Mouse (Mus musculus) cerebellum, adult 9-11 months (tissue): ENCODE data around the gene Spindoc.

Experiments
- DNase-seq: peaks from one replicate; pipeline ENCODE4 v3.0.0; 2022

Gene Spindoc

GRCm38 (mm10) chr19:7382903-7383865 lies at the start of gene Spindoc:
Gene Spindoc (minus strand): TSS chr19:7382994.
- DNase-seq: peak; percentile 97

- DNase-seq: no peak
These were observed 42.6 kb upstream of the Spindoc start for GRCm38 (mm10) chr19:7425398-7425775.

- peak; percentile 18 for DNase-seq
These were observed 42.0 kb upstream of the Spindoc start for GRCm38 (mm10) chr19:7424590-7425397.

DNA sequence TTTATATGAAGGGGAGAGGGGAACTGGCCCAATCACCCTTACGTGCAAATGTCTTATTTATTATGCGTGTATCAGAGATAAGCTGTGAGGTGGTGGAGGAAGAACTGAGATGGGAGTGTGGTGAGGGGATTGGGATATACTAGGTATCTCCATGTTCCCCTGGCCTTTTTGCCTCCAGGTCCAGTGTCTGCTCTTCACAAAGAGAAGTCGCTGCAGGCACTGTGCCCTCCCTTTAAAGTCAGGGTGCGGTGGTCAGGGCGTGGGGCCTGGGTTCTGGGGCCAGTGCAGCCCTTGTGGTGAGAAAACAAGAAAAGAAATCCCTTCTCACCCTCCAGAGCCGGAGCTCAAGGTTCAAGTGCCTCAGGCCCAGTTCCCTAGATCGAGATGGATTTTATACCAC lies 41.3 kb upstream of the Spindoc start:
- peak; percentile 35 for DNase-seq

- DNase-seq: no peak
These were observed 40.8 kb upstream of the Spindoc start for GRCm38 (mm10) chr19:7423656-7424030.

DNA sequence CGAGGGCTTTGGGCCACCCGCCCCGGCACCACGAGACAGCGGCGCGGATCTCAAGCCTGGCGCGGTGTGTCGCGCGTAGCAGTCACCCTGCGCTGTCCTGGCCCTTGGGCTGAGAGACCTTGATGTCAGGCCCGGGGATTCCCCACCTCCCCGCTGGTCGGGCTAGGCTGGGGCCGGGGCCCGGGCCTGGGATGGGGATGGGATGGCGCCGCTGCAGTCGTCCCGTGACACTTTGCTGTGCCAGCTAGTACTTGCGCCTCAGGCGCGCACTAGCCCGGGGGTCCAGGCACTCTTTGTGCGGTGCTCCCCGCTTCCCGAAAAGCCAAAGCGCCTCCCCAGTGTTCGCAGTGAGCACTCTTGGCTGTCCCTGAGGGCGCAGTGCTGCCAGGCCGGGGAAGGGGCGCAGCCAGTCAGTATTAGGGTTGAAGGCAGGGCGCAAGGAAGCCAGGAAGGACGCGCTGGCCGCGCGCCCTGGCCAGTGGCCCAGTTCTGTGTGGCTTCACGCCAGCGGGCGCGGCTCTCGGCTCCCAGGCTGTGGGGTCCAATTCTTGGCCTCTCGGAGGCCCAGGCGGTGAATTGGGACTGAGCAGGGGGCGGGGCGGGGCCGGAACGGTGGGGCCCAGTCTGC lies 40.3 kb upstream of the Spindoc start:
- peak; percentile 83 for DNase-seq

DNA sequence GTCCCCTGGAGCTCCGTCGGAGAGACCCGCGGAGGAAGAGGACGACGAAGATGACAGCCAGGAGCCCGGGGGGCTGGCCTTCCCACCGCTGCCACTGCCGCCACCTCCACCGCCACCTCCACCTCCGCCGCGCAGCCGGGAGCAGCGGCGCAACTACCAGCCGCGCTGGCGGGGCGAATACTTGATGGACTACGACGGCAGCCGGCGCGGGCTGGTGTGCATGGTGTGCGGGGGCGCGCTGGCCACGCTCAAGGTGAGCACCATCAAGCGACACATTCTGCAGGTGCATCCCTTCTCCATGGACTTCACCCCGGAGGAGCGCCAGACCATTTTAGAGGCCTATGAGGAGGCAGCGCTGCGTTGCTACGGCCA lies 39.8 kb upstream of the Spindoc start:
- DNase-seq: no peak

GRCm38 (mm10) chr19:7421602-7422591 lies 39.1 kb upstream of the Spindoc start:
- DNase-seq: peak; percentile 81

GRCm38 (mm10) chr19:7420841-7421601 lies 38.2 kb upstream of the Spindoc start:
- no peak for DNase-seq

GRCm38 (mm10) chr19:7420108-7420507 lies 37.3 kb upstream of the Spindoc start:
- peak; percentile 43 for DNase-seq

DNA sequence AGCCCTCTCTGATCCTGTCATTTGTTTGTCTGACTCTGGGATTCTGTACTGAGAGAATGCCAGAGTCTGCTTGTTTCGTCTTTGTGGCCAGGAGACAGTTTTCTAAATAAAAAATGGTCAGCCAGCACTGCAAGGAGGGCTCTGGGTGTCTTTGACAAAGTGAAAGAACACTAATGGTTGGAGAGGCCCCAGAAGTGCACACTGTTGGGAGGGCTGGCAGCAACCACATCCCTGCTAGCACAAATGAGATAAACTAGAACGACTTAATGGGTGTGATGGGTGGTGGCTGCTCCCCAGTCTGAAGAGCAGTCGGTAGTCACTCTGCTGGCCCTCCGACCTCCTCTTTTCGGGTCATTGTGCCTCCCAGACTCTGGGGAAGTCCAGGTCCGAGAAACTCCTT lies 36.3 kb upstream of the Spindoc start:
- DNase-seq: peak; percentile 26

DNA sequence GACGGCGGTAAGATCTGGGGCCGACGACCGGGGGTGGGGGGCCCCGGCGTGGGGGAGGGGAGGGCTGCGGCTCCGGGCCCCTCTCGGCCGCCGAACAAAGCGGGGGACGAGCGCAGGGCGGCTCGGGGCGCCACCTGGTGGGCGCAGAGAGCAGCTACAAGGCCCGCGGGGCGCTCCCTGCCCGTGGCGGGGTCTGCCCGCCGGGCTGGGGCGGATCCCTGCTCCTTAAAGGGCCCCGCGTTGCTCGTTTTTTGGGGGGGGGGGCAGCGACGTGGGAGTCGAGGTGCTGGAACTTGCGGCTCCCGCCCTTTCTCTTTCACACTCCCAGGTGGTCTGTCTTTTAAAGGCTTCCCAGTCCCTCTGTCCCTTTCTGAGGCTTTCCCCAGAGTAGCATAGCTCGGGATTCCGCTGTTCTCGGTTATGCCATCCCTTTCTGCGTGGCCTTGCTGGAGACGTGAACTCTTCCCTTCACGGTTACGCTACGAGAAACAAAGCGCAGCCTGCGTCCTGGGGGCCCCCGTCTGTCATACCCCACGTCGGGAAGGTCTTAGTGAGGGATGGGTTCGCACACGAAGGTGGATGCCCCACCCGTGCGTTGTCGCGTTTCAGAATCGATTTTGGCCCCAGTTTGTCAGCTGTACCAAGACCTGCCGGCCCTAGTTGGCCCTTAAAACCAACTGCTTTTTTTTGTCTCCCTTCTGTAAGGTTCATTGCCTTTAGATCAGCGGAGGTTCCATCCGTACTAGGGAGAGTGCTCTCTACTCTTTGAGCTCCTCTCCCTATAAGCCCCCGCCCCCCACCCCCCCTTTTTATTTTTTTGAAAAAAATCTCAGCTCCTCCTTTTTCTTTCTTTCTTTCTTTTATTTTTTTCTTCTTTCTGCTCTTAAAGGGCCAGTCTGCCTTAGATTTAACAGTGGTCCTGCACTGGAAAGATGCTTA lies 35.4 kb upstream of the Spindoc start:
- DNase-seq: peak; percentile 76

GRCm38 (mm10) chr19:7416834-7417735 lies 34.3 kb upstream of the Spindoc start, which contains the start of gene 2700081O15Rik:
Gene 2700081O15Rik (plus strand): TSS chr19:7417625.
- DNase-seq: peak; percentile 70

GRCm38 (mm10) chr19:7415916-7416833 lies 33.4 kb upstream of the Spindoc start:
- peak; percentile 46 for DNase-seq

DNA sequence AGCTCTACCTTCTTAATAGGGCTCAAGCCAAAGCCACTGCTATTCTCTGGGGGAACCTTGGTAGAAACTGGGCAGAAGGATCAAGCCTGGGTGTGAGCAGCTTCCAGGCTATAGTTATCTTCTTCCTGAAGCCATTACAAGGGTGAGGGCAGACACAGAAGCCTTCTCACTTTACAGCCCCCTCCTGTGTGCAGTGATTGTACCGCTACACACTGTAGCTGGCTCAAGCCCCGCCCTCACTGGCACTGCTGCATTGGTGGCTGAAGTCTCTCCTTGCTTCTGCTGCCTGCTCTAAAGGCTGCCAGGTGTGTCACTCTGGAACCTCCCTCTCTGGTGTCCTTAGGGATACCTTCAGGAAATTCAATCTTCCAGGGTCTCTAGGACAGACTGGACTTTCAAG lies 29.6 kb upstream of the Spindoc start:
- DNase-seq: no peak

- no peak for DNase-seq
These were observed 21.9 kb upstream of the Spindoc start for GRCm38 (mm10) chr19:7404623-7405229.

DNA sequence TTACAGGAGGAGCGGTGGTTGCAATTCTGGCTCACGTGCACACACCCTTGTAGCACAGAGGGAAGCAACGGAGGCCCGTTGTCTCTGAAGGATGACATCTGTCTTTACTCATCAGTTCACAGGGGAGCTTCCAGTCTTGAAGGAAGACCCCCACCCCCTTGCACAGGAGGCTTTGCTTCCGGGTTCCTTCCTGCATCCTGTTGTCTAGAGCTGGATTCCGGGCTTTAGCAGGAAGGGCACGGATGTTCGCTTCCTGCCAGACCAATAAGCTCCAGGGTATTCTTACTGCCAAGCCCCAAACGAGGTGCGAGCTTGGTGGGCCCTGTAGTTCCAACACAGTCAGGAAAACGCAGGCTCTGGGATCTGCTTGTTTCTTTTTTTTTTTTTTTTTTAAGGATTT lies 17.8 kb upstream of the Spindoc start:
- no peak for DNase-seq
